Mouse (Mus musculus): ENCODE results near the gene Chsy1. TPM values are rescaled to one million over a fixed set of nuclear protein-coding genes. Genes with fewer than 3 reads are reported as not detected.

The Chsy1 gene
- polyA plus RNA-seq, 1 experiment: 11.2 TPM

GRCm38 (mm10) chr7:66084546-66084945, 24.8 kb upstream of the Chsy1 start:
- no peak overlapping the region for H3K4me3 ChIP-seq (replicated peaks; ENCODE audit: control insufficient read depth, low read depth, low read length)
- WGBS: 84% methylated on average over 7 of the region's 7 CpGs

GRCm38 (mm10) chr7:66087652-66088051, 21.7 kb upstream of the Chsy1 start:
- H3K27ac ChIP-seq (ENCODE audit: control insufficient read depth, insufficient read depth, low read depth, low read length, poor library complexity): no peak overlapping the region
- 75% methylated on average over 4 of the region's 4 CpGs for WGBS
- no peak overlapping the region for H3K4me3 ChIP-seq (replicated peaks; ENCODE audit: control insufficient read depth, low read depth, low read length)
- H3K4me1 ChIP-seq (ENCODE audit: control insufficient read depth, insufficient read depth, low read length): no peaks in the 10 kb centered on the region; the same call in 1 of the 2 replicates
- TF ChIP-seq POLR2A (IDR thresholded peaks at IDR 0.05; ENCODE audit: borderline replicate concordance, control insufficient read depth, low read depth, low read length) (no peak), CTCF (IDR thresholded peaks at IDR 0.05; ENCODE audit: control insufficient read depth, insufficient read depth, low read length) (no peak)

More at GRCm38 (mm10) chr7:66084546-66084945, 24.8 kb upstream of the Chsy1 start:
- Histone ChIP-seq H3K27ac (ENCODE audit: control insufficient read depth, insufficient read depth, low read depth, low read length, poor library complexity) (no peak overlapping the region), H3K4me1 (ENCODE audit: control insufficient read depth, insufficient read depth, low read length) (peaks cover 2% of the 10 kb centered on the region)
- TF ChIP-seq CTCF (IDR thresholded peaks at IDR 0.05; ENCODE audit: control insufficient read depth, insufficient read depth, low read length): no peak
- TF ChIP-seq POLR2A (IDR thresholded peaks at IDR 0.05; ENCODE audit: borderline replicate concordance, control insufficient read depth, low read depth, low read length): no peak

- H3K27ac ChIP-seq (ENCODE audit: control insufficient read depth, insufficient read depth, low read depth, low read length, poor library complexity): no peak overlapping the region
- 76% methylated on average over 2 of the region's 2 CpGs for WGBS
- TF ChIP-seq CTCF (IDR thresholded peaks at IDR 0.05; ENCODE audit: control insufficient read depth, insufficient read depth, low read length) (no peak), POLR2A (IDR thresholded peaks at IDR 0.05; ENCODE audit: borderline replicate concordance, control insufficient read depth, low read depth, low read length) (no peak)
- H3K4me1 ChIP-seq (ENCODE audit: control insufficient read depth, insufficient read depth, low read length): no peaks in the 10 kb centered on the region; the same call in 1 of the 2 replicates
- no peak overlapping the region for H3K4me3 ChIP-seq (replicated peaks; ENCODE audit: control insufficient read depth, low read depth, low read length)
Observed at GRCm38 (mm10) chr7:66088077-66088476, 21.2 kb upstream of the Chsy1 start.

- 86% methylated on average over 11 of the region's 11 CpGs for WGBS
- no peak for TF ChIP-seq CTCF (IDR thresholded peaks at IDR 0.05; ENCODE audit: control insufficient read depth, insufficient read depth, low read length)
- no peak for TF ChIP-seq POLR2A (IDR thresholded peaks at IDR 0.05; ENCODE audit: borderline replicate concordance, control insufficient read depth, low read depth, low read length)
- H3K4me1 ChIP-seq (ENCODE audit: control insufficient read depth, insufficient read depth, low read length): no peaks in the 10 kb centered on the region
- H3K4me3 ChIP-seq (replicated peaks; ENCODE audit: control insufficient read depth, low read depth, low read length): no peak overlapping the region
- no peak overlapping the region for H3K27ac ChIP-seq (ENCODE audit: control insufficient read depth, insufficient read depth, low read depth, low read length, poor library complexity)
Observed at GRCm38 (mm10) chr7:66090676-66091190, 18.6 kb upstream of the Chsy1 start.

- WGBS: 80% methylated on average over 7 of the region's 7 CpGs
- Histone ChIP-seq H3K4me1 (ENCODE audit: control insufficient read depth, insufficient read depth, low read length) (no peaks in the 10 kb centered on the region), H3K27ac (ENCODE audit: control insufficient read depth, insufficient read depth, low read depth, low read length, poor library complexity) (no peak overlapping the region), H3K4me3 (replicated peaks; ENCODE audit: control insufficient read depth, low read depth, low read length) (no peak overlapping the region)
- TF ChIP-seq POLR2A (IDR thresholded peaks at IDR 0.05; ENCODE audit: borderline replicate concordance, control insufficient read depth, low read depth, low read length): no peak
- no peak for TF ChIP-seq CTCF (IDR thresholded peaks at IDR 0.05; ENCODE audit: control insufficient read depth, insufficient read depth, low read length)
Observed at GRCm38 (mm10) chr7:66091553-66091952, 17.8 kb upstream of the Chsy1 start.

- 84% methylated on average over 8 of the region's 8 CpGs for WGBS
- no peaks in the 10 kb centered on the region for H3K4me1 ChIP-seq (ENCODE audit: control insufficient read depth, insufficient read depth, low read length)
- H3K27ac ChIP-seq (ENCODE audit: control insufficient read depth, insufficient read depth, low read depth, low read length, poor library complexity): no peak overlapping the region
- TF ChIP-seq CTCF (IDR thresholded peaks at IDR 0.05; ENCODE audit: control insufficient read depth, insufficient read depth, low read length) (no peak), POLR2A (IDR thresholded peaks at IDR 0.05; ENCODE audit: borderline replicate concordance, control insufficient read depth, low read depth, low read length) (no peak)
- no peak overlapping the region for H3K4me3 ChIP-seq (replicated peaks; ENCODE audit: control insufficient read depth, low read depth, low read length)
Observed at GRCm38 (mm10) chr7:66092656-66093055, 16.7 kb upstream of the Chsy1 start.

GRCm38 (mm10) chr7:66094141-66094540, 15.2 kb upstream of the Chsy1 start:
- 77% methylated on average over 5 of the region's 5 CpGs for WGBS
- TF ChIP-seq CTCF (IDR thresholded peaks at IDR 0.05; ENCODE audit: control insufficient read depth, insufficient read depth, low read length) (no peak), POLR2A (IDR thresholded peaks at IDR 0.05; ENCODE audit: borderline replicate concordance, control insufficient read depth, low read depth, low read length) (no peak)
- Histone ChIP-seq H3K4me3 (replicated peaks; ENCODE audit: control insufficient read depth, low read depth, low read length) (no peak overlapping the region), H3K4me1 (ENCODE audit: control insufficient read depth, insufficient read depth, low read length) (no peaks in the 10 kb centered on the region), H3K27ac (ENCODE audit: control insufficient read depth, insufficient read depth, low read depth, low read length, poor library complexity) (no peak overlapping the region)

GRCm38 (mm10) chr7:66098803-66099202, 10.5 kb upstream of the Chsy1 start:
- TF ChIP-seq POLR2A (IDR thresholded peaks at IDR 0.05; ENCODE audit: borderline replicate concordance, control insufficient read depth, low read depth, low read length) (no peak), CTCF (IDR thresholded peaks at IDR 0.05; ENCODE audit: control insufficient read depth, insufficient read depth, low read length) (no peak)
- H3K27ac ChIP-seq (ENCODE audit: control insufficient read depth, insufficient read depth, low read depth, low read length, poor library complexity): no peak overlapping the region
- no peak overlapping the region for H3K4me3 ChIP-seq (replicated peaks; ENCODE audit: control insufficient read depth, low read depth, low read length)
- WGBS: 80% methylated on average over 7 of the region's 7 CpGs
- no peaks in the 10 kb centered on the region for H3K4me1 ChIP-seq (ENCODE audit: control insufficient read depth, insufficient read depth, low read length)

- TF ChIP-seq POLR2A (IDR thresholded peaks at IDR 0.05; ENCODE audit: borderline replicate concordance, control insufficient read depth, low read depth, low read length) (no peak), CTCF (IDR thresholded peaks at IDR 0.05; ENCODE audit: control insufficient read depth, insufficient read depth, low read length) (no peak)
- Histone ChIP-seq H3K4me1 (ENCODE audit: control insufficient read depth, insufficient read depth, low read length) (no peaks in the 10 kb centered on the region; the same call in 1 of the 2 replicates), H3K4me3 (replicated peaks; ENCODE audit: control insufficient read depth, low read depth, low read length) (no peak overlapping the region), H3K27ac (ENCODE audit: control insufficient read depth, insufficient read depth, low read depth, low read length, poor library complexity) (no peak overlapping the region)
- WGBS: 2% methylated on average over 4 of the region's 4 CpGs
Observed at GRCm38 (mm10) chr7:66101866-66102265, 7.4 kb upstream of the Chsy1 start.

All from bone marrow, adult 2 months (tissue).